Mouse (Mus musculus): ENCODE measurements around the gene Gdnf. TPM values are rescaled to one million over a fixed set of nuclear protein-coding genes. Genes with fewer than 3 reads are reported as not detected.

The Gdnf gene
- polyA plus RNA-seq, 1 experiment, result not detected

- Histone ChIP-seq H3K4me1 (ENCODE audit: control insufficient read depth, insufficient read depth, low read length) (no peaks in the 10 kb centered on the region), H3K27ac (ENCODE audit: control insufficient read depth, insufficient read depth, low read depth, low read length, poor library complexity) (no peak overlapping the region), H3K4me3 (replicated peaks; ENCODE audit: control insufficient read depth, low read depth, low read length) (no peak overlapping the region)
- 80% methylated on average over 7 of the region's 7 CpGs for WGBS
- no peak for TF ChIP-seq CTCF (IDR thresholded peaks at IDR 0.05; ENCODE audit: control insufficient read depth, insufficient read depth, low read length)
- no peak for TF ChIP-seq POLR2A (IDR thresholded peaks at IDR 0.05; ENCODE audit: borderline replicate concordance, control insufficient read depth, low read depth, low read length)
Observed at GRCm38 (mm10) chr15:7838921-7839309, 28.3 kb downstream of the Gdnf start.

GRCm38 (mm10) chr15:7841664-7842063 is 31.0 kb downstream of the Gdnf start:
- no peak for TF ChIP-seq CTCF (IDR thresholded peaks at IDR 0.05; ENCODE audit: control insufficient read depth, insufficient read depth, low read length)
- no peak overlapping the region for H3K4me3 ChIP-seq (replicated peaks; ENCODE audit: control insufficient read depth, low read depth, low read length)
- H3K27ac ChIP-seq (ENCODE audit: control insufficient read depth, insufficient read depth, low read depth, low read length, poor library complexity), result no peak overlapping the region
- H3K4me1 ChIP-seq (ENCODE audit: control insufficient read depth, insufficient read depth, low read length), result no peaks in the 10 kb centered on the region
- WGBS, result 68% methylated on average over 1 of the region's 1 CpGs

GRCm38 (mm10) chr15:7842398-7842797 is 31.8 kb downstream of the Gdnf start:
- TF ChIP-seq POLR2A (IDR thresholded peaks at IDR 0.05; ENCODE audit: borderline replicate concordance, control insufficient read depth, low read depth, low read length) (no peak), CTCF (IDR thresholded peaks at IDR 0.05; ENCODE audit: control insufficient read depth, insufficient read depth, low read length) (no peak)
- Histone ChIP-seq H3K4me3 (replicated peaks; ENCODE audit: control insufficient read depth, low read depth, low read length) (no peak overlapping the region), H3K4me1 (ENCODE audit: control insufficient read depth, insufficient read depth, low read length) (no peaks in the 10 kb centered on the region), H3K27ac (ENCODE audit: control insufficient read depth, insufficient read depth, low read depth, low read length, poor library complexity) (no peak overlapping the region)
- 68% methylated on average over 4 of the region's 4 CpGs for WGBS

GRCm38 (mm10) chr15:7857418-7857817 is 46.8 kb downstream of the Gdnf start:
- WGBS, result 79% methylated on average over 13 of the region's 13 CpGs
- no peak overlapping the region for H3K27ac ChIP-seq (ENCODE audit: control insufficient read depth, insufficient read depth, low read depth, low read length, poor library complexity)
- H3K4me1 ChIP-seq (ENCODE audit: control insufficient read depth, insufficient read depth, low read length), result no peaks in the 10 kb centered on the region
- TF ChIP-seq CTCF (IDR thresholded peaks at IDR 0.05; ENCODE audit: control insufficient read depth, insufficient read depth, low read length) (no peak), POLR2A (IDR thresholded peaks at IDR 0.05; ENCODE audit: borderline replicate concordance, control insufficient read depth, low read depth, low read length) (no peak)
- no peak overlapping the region for H3K4me3 ChIP-seq (replicated peaks; ENCODE audit: control insufficient read depth, low read depth, low read length)

GRCm38 (mm10) chr15:7858841-7859240 is 48.2 kb downstream of the Gdnf start:
- no peak overlapping the region for H3K27ac ChIP-seq (ENCODE audit: control insufficient read depth, insufficient read depth, low read depth, low read length, poor library complexity)
- no peak for TF ChIP-seq POLR2A (IDR thresholded peaks at IDR 0.05; ENCODE audit: borderline replicate concordance, control insufficient read depth, low read depth, low read length)
- no peak for TF ChIP-seq CTCF (IDR thresholded peaks at IDR 0.05; ENCODE audit: control insufficient read depth, insufficient read depth, low read length)
- no peak overlapping the region for H3K4me3 ChIP-seq (replicated peaks; ENCODE audit: control insufficient read depth, low read depth, low read length)
- WGBS, result 81% methylated on average over 5 of the region's 5 CpGs
- no peaks in the 10 kb centered on the region for H3K4me1 ChIP-seq (ENCODE audit: control insufficient read depth, insufficient read depth, low read length)

DNA sequence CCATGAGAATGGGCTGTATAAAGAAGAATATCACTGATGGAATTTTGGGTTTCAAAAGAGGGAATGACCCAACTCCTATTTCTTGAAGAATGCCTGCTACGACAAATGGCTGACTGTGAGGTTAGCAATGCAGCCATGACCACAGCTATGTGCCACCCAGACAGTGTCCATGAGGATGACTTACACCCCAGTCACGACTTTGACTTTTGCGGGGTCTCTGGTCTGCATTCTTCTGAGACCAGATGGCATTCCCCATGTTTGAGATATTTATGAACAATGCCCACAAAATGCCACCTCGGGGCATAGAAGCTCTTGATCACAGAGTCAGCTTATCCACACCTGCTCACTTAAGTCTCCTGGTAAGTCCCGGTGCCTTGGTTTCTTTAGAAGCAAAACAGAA is 52.2 kb downstream of the Gdnf start:
- Histone ChIP-seq H3K4me3 (replicated peaks; ENCODE audit: control insufficient read depth, low read depth, low read length) (no peak overlapping the region), H3K4me1 (ENCODE audit: control insufficient read depth, insufficient read depth, low read length) (no peaks in the 10 kb centered on the region), H3K27ac (ENCODE audit: control insufficient read depth, insufficient read depth, low read depth, low read length, poor library complexity) (no peak overlapping the region)
- TF ChIP-seq POLR2A (IDR thresholded peaks at IDR 0.05; ENCODE audit: borderline replicate concordance, control insufficient read depth, low read depth, low read length) (no peak), CTCF (IDR thresholded peaks at IDR 0.05; ENCODE audit: control insufficient read depth, insufficient read depth, low read length) (no peak)
- 85% methylated on average over 5 of the region's 5 CpGs for WGBS

DNA sequence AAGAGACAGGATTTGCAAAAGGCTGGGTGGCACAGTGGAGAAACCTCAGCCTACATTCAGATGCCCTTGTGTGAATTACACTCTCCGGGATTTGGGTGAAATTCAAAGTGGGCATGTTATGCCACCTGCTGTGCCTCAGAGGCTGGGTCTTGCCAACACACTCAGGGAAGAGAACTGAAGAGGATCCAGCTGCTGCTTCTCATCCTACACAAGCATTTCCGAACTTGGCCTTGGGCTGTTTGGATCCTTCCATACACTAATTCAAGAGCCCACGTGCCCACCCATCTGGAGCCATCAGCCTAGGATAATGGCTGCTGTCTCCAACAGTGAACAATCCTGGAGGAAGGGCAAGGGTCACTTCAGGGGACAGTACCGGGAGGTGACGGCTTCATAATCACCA is 52.7 kb downstream of the Gdnf start:
- Histone ChIP-seq H3K4me1 (ENCODE audit: control insufficient read depth, insufficient read depth, low read length) (no peaks in the 10 kb centered on the region), H3K27ac (ENCODE audit: control insufficient read depth, insufficient read depth, low read depth, low read length, poor library complexity) (no peak overlapping the region), H3K4me3 (replicated peaks; ENCODE audit: control insufficient read depth, low read depth, low read length) (no peak overlapping the region)
- TF ChIP-seq CTCF (IDR thresholded peaks at IDR 0.05; ENCODE audit: control insufficient read depth, insufficient read depth, low read length) (no peak), POLR2A (IDR thresholded peaks at IDR 0.05; ENCODE audit: borderline replicate concordance, control insufficient read depth, low read depth, low read length) (no peak)
- WGBS, result 62% methylated on average over 5 of the region's 5 CpGs

DNA sequence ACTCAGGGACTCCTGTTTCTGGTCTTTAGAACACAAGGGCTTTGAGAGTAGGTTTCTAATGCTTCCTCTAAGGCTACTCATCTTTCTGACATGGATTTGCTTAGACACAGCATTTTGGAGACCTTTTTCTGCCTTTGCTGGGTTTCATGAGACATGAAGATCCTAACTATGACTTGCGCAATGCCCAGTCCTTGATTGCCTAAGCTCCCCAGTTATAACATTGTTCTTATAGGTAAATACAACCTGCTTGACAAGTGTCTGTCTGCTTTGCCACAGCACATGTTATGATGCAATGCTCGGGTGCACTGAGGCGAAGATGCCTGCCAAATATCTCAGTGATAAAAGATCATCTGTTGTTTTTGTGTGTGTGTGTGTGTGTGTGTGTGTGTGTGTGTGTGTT is 54.7 kb downstream of the Gdnf start:
- WGBS, result 76% methylated on average over 3 of the region's 3 CpGs
- TF ChIP-seq CTCF (IDR thresholded peaks at IDR 0.05; ENCODE audit: control insufficient read depth, insufficient read depth, low read length) (no peak), POLR2A (IDR thresholded peaks at IDR 0.05; ENCODE audit: borderline replicate concordance, control insufficient read depth, low read depth, low read length) (no peak)
- Histone ChIP-seq H3K27ac (ENCODE audit: control insufficient read depth, insufficient read depth, low read depth, low read length, poor library complexity) (no peak overlapping the region), H3K4me1 (ENCODE audit: control insufficient read depth, insufficient read depth, low read length) (no peaks in the 10 kb centered on the region), H3K4me3 (replicated peaks; ENCODE audit: control insufficient read depth, low read depth, low read length) (no peak overlapping the region)

DNA sequence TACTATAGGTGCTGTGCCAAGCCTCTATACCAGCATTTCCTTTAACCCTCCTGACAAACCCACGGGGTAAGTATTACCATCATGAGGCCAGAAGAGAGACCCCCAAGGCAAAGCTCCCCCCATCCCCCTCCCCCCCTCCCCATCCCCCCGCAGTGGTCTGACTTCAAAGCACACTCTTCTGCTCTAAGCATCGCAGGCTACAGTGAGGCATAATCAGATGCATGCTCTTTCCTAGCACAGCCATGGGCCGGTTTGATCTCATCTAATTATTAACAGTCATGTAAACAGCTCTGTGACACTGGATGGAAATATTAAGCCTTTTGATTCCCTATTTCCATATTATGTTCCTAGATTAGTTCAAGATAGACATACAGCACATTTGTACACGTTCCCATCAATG is 61.8 kb downstream of the Gdnf start:
- no peak overlapping the region for H3K27ac ChIP-seq (ENCODE audit: control insufficient read depth, insufficient read depth, low read depth, low read length, poor library complexity)
- no peaks in the 10 kb centered on the region for H3K4me1 ChIP-seq (ENCODE audit: control insufficient read depth, insufficient read depth, low read length)
- 76% methylated on average over 5 of the region's 5 CpGs for WGBS
- no peak overlapping the region for H3K4me3 ChIP-seq (replicated peaks; ENCODE audit: control insufficient read depth, low read depth, low read length)
- TF ChIP-seq CTCF (IDR thresholded peaks at IDR 0.05; ENCODE audit: control insufficient read depth, insufficient read depth, low read length) (no peak), POLR2A (IDR thresholded peaks at IDR 0.05; ENCODE audit: borderline replicate concordance, control insufficient read depth, low read depth, low read length) (no peak)
